Mouse (Mus musculus) kidney, embryonic 14.5 days (tissue): ENCODE measurements around the gene Dleu7. TPM values are rescaled to one million over a fixed set of nuclear protein-coding genes. Genes with fewer than 3 reads are reported as not detected.
A peak's percentile ranks its signal among the peaks of the same experiment; 100 is the strongest.

ENCODE experiments used
- ATAC-seq: fragments of 200-750 bp; cut with Nextera tagmentation; 2 replicates; pipeline ENCODE4 v1.8.0; 2017; ENCODE audit warnings: moderate number of reproducible peaks, mild to moderate bottlenecking, moderate TSS enrichment, moderate library complexity; ENCODE audit not compliant: low FRiP score, low TSS enrichment
- H3K27ac ChIP-seq: fragments of 300-500 bp; sonication (generic); 2 replicates; pipeline ENCODE4 v1.5.1; 2014; ENCODE audit warnings: low read depth, mild to moderate bottlenecking, low read length, moderate library complexity, mixed read lengths
- H3K27me3 ChIP-seq: fragments of 300-500 bp; sonication (generic); 2 replicates; pipeline ENCODE4 v1.6.1; 2014; ENCODE audit warnings: mild to moderate bottlenecking, low read length; ENCODE audit not compliant: control insufficient read depth, insufficient read depth
- H3K36me3 ChIP-seq: fragments of 300-500 bp; sonication (generic); 2 replicates; pipeline ENCODE4 v1.6.1; 2014; ENCODE audit warnings: low read length, mixed read lengths; ENCODE audit not compliant: control insufficient read depth, insufficient read depth
- H3K4me1 ChIP-seq: fragments of 300-500 bp; sonication (generic); 2 replicates; pipeline ENCODE4 v1.6.1; 2014; ENCODE audit warnings: low read length, mixed read lengths; ENCODE audit not compliant: control insufficient read depth, insufficient read depth
- H3K4me2 ChIP-seq: fragments of 300-500 bp; sonication (generic); replicated peaks from 2 replicates; pipeline ENCODE4 v1.6.1; 2014; ENCODE audit warnings: low read depth, mild to moderate bottlenecking, low read length
- H3K4me3 ChIP-seq: fragments of 300-500 bp; sonication (generic); 2 replicates; pipeline ENCODE4 v1.5.1; 2014; ENCODE audit warnings: mild to moderate bottlenecking, low read length
- H3K9ac ChIP-seq: fragments of 300-500 bp; sonication (generic); 2 replicates; pipeline ENCODE4 v1.6.1; 2014; ENCODE audit warnings: low read depth, mild to moderate bottlenecking, low read length, moderate library complexity
- H3K9me3 ChIP-seq: fragments of 300-500 bp; sonication (generic); 2 replicates; pipeline ENCODE4 v1.6.1; 2016; ENCODE audit warnings: low read length; ENCODE audit not compliant: control insufficient read depth
- WGBS: fragments of 180-500 bp; shearing (Covaris S2); extraction: QIAGEN DNeasy Blood & Tissue Kit; methylation state at CpG from one replicate; pipeline ENCODE4 v1.1.7; 2014; 5-methylcytosine and 5-hydroxymethylcytosine counted together
- polyA plus RNA-seq: library from polyadenylated mRNA; unstranded; fragments of >200 nt; fragmentation: Nextera tagmentation; extraction: Ambion mirVana; gene quantifications from 2 replicates; pipeline ENCODE4 v1.2.1, GENCODE M21; 2014

Gene Dleu7
- polyA plus RNA-seq, 1 experiment from 2014 or later = 4.8 TPM

GRCm38 (mm10) chr14:62256066-62256465 lies 36.8 kb downstream of the Dleu7 start:
- no peaks in the 10 kb centered on the region for H3K36me3 ChIP-seq
- H3K9me3 ChIP-seq = no peaks in the 10 kb centered on the region
- no peak overlapping the region for H3K4me3 ChIP-seq
- WGBS = 78% methylated on average over 5 of the region's 5 CpGs
- no peaks in the 10 kb centered on the region for H3K27me3 ChIP-seq
- no peak overlapping the region for H3K27ac ChIP-seq
- no peak overlapping the region for H3K4me2 ChIP-seq
- peaks cover 7% of the 10 kb centered on the region; the same call in 1 of the 2 replicates for H3K4me1 ChIP-seq
- no peak overlapping the region for H3K9ac ChIP-seq
- ATAC-seq = no peak

GRCm38 (mm10) chr14:62254371-62254770 lies 38.5 kb downstream of the Dleu7 start:
- peaks cover 5% of the 10 kb centered on the region; the same call in 1 of the 2 replicates for H3K4me1 ChIP-seq
- H3K4me2 ChIP-seq = no peak overlapping the region
- no peaks in the 10 kb centered on the region for H3K9me3 ChIP-seq
- ATAC-seq = no peak
- H3K36me3 ChIP-seq = no peaks in the 10 kb centered on the region
- H3K27ac ChIP-seq = no peak overlapping the region
- no peak overlapping the region for H3K9ac ChIP-seq
- 40% methylated on average over 8 of the region's 8 CpGs for WGBS
- no peak overlapping the region for H3K4me3 ChIP-seq
- H3K27me3 ChIP-seq = no peaks in the 10 kb centered on the region

DNA sequence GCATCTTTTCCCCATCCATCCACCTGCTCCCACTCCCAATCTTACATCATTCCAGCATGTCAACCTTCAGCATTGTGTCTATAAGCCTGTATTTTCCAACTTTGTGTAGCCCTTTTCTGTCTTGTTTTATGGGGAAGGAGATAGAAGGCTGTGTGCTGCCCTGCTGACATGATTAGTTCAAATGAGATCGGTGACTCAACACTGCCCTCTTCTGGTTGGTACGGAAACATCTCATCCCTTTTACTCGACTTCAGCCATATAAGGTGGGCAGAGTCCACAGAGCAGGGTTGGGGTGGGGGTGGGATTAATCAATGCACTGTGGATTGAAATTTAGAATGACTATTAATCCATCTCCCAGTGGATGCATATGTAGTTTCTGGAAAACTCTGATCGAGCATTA lies 40.8 kb downstream of the Dleu7 start:
- peak; percentile 60; the same call in 1 of the 2 replicates for ATAC-seq
- H3K27me3 ChIP-seq = no peaks in the 10 kb centered on the region
- no peak overlapping the region for H3K4me2 ChIP-seq
- no peak overlapping the region for H3K27ac ChIP-seq
- 4% methylated on average over 4 of the region's 4 CpGs for WGBS
- H3K4me1 ChIP-seq = no peaks in the 10 kb centered on the region
- no peak overlapping the region for H3K4me3 ChIP-seq
- H3K36me3 ChIP-seq = no peaks in the 10 kb centered on the region
- no peaks in the 10 kb centered on the region for H3K9me3 ChIP-seq
- H3K9ac ChIP-seq = no peak overlapping the region

DNA sequence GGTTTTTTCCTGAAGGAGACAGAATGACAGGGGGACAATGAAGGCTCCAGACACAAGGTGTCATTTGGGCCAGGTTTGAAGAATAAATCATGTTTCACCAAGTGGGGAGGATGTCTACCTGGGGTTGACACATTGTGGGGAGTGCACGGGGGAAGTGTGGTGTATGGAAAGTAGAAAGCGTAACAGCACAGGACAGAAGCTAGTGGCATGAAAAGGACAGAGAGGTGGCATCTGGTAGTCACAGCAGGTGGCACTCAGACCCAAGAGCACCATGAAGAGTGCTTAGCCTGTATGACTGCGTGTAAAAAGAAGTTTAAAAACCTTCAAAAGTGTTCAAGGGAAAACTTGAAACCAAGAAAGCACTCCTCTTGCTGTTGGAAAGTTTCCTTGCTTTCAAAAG lies 42.8 kb downstream of the Dleu7 start:
- Histone ChIP-seq H3K4me1 (no peaks in the 10 kb centered on the region; the same call in 1 of the 2 replicates), H3K27ac (no peak overlapping the region), H3K9me3 (no peaks in the 10 kb centered on the region), H3K36me3 (no peaks in the 10 kb centered on the region), H3K27me3 (no peaks in the 10 kb centered on the region), H3K9ac (no peak overlapping the region), H3K4me3 (no peak overlapping the region), H3K4me2 (no peak overlapping the region)
- no peak for ATAC-seq
- 68% methylated on average over 3 of the region's 3 CpGs for WGBS

GRCm38 (mm10) chr14:62249251-62249650 lies 43.6 kb downstream of the Dleu7 start:
- H3K4me2 ChIP-seq = no peak overlapping the region
- H3K9me3 ChIP-seq = no peaks in the 10 kb centered on the region
- H3K4me3 ChIP-seq = no peak overlapping the region
- H3K27me3 ChIP-seq = no peaks in the 10 kb centered on the region
- no peak for ATAC-seq
- WGBS = 90% methylated on average over 2 of the region's 2 CpGs
- H3K4me1 ChIP-seq = no peaks in the 10 kb centered on the region; the same call in 1 of the 2 replicates
- no peak overlapping the region for H3K27ac ChIP-seq
- H3K36me3 ChIP-seq = no peaks in the 10 kb centered on the region
- H3K9ac ChIP-seq = no peak overlapping the region

DNA sequence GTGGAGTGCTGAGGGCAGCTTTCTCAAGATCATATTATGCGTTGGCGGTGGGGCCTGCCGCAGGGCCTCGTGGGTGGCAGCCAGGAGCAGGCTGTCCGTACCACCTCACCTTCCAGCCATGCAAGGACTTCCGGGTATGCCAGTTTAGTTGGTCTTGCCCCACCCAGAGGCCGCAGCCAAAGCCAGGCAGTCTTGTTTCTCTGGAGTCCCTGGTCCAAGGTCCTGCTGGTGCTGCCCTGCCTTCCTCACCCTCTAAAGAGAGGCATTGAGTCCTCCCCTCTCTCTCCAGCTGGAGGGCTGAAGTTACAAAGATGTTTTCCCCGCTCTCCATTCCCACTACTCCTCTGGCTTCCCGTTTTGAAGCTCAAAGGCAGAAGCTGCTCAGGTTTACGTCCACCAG lies 44.1 kb downstream of the Dleu7 start:
- no peak for ATAC-seq
- 74% methylated on average over 10 of the region's 10 CpGs for WGBS
- Histone ChIP-seq H3K9me3 (no peaks in the 10 kb centered on the region), H3K27me3 (no peaks in the 10 kb centered on the region), H3K4me2 (no peak overlapping the region), H3K9ac (no peak overlapping the region), H3K36me3 (no peaks in the 10 kb centered on the region), H3K27ac (no peak overlapping the region), H3K4me1 (no peaks in the 10 kb centered on the region; the same call in 1 of the 2 replicates), H3K4me3 (no peak overlapping the region)

- Histone ChIP-seq H3K4me2 (no peak overlapping the region), H3K9ac (no peak overlapping the region), H3K36me3 (no peaks in the 10 kb centered on the region), H3K4me3 (no peak overlapping the region), H3K27me3 (no peaks in the 10 kb centered on the region), H3K27ac (no peak overlapping the region), H3K4me1 (no peaks in the 10 kb centered on the region; the same call in 1 of the 2 replicates), H3K9me3 (no peaks in the 10 kb centered on the region)
- no peak for ATAC-seq
- WGBS = 60% methylated on average over 7 of the region's 7 CpGs
These were observed 44.5 kb downstream of the Dleu7 start for GRCm38 (mm10) chr14:62248345-62248744.

- no peaks in the 10 kb centered on the region for H3K36me3 ChIP-seq
- H3K9me3 ChIP-seq = no peaks in the 10 kb centered on the region
- H3K4me2 ChIP-seq = no peak overlapping the region
- no peaks in the 10 kb centered on the region; the same call in 1 of the 2 replicates for H3K4me1 ChIP-seq
- 14% methylated on average over 4 of the region's 4 CpGs for WGBS
- no peak overlapping the region for H3K4me3 ChIP-seq
- H3K27ac ChIP-seq = no peak overlapping the region
- no peak overlapping the region for H3K9ac ChIP-seq
- no peak for ATAC-seq
- H3K27me3 ChIP-seq = no peaks in the 10 kb centered on the region
These were observed 47.3 kb downstream of the Dleu7 start for GRCm38 (mm10) chr14:62245557-62245956.

- no peak overlapping the region for H3K4me2 ChIP-seq
- no peaks in the 10 kb centered on the region for H3K27me3 ChIP-seq
- ATAC-seq = no peak
- no peak overlapping the region for H3K9ac ChIP-seq
- H3K4me1 ChIP-seq = no peaks in the 10 kb centered on the region; the same call in 1 of the 2 replicates
- no peak overlapping the region for H3K4me3 ChIP-seq
- no peak overlapping the region for H3K27ac ChIP-seq
- no peaks in the 10 kb centered on the region for H3K36me3 ChIP-seq
- no peaks in the 10 kb centered on the region for H3K9me3 ChIP-seq
- 83% methylated on average over 2 of the region's 2 CpGs for WGBS
These were observed 49.3 kb downstream of the Dleu7 start for GRCm38 (mm10) chr14:62243530-62243929.
